Mouse (Mus musculus) embryonic facial prominence, embryonic 11.5 days (tissue): ENCODE results near the gene Nuak2. TPM values are rescaled to one million over a fixed set of nuclear protein-coding genes. Genes with fewer than 3 reads are reported as not detected.

ENCODE experiments used
- ATAC-seq: fragments of 200-750 bp; cut with Nextera tagmentation; replicated peaks from 2 replicates; pipeline ENCODE4 v1.8.0; 2017; ENCODE audit warnings: low read depth; ENCODE audit not compliant: insufficient number of reproducible peaks, low FRiP score, low TSS enrichment
- DNase-seq: peaks from one replicate; pipeline ENCODE4 v3.0.0-alpha.2; 2015; ENCODE audit warnings: low spot score
- H3K27ac ChIP-seq: fragments of 300-500 bp; sonication (generic); replicated peaks from 2 replicates; pipeline ENCODE4 v1.5.1; 2014; ENCODE audit warnings: mild to moderate bottlenecking, low read depth, low read length, control low read depth
- H3K27me3 ChIP-seq: fragments of 300-500 bp; sonication (generic); 2 replicates; pipeline ENCODE4 v1.6.1; 2014; ENCODE audit warnings: mild to moderate bottlenecking, low read length, moderate library complexity, mixed read lengths; ENCODE audit not compliant: control insufficient read depth, insufficient read depth
- H3K36me3 ChIP-seq: fragments of 300-500 bp; sonication (generic); replicated peaks from 2 replicates; pipeline ENCODE4 v1.6.1; 2014; ENCODE audit warnings: low read depth, mild to moderate bottlenecking, low read length, moderate library complexity, mixed read lengths; ENCODE audit not compliant: control insufficient read depth, insufficient read depth
- H3K4me1 ChIP-seq: fragments of 300-500 bp; sonication (generic); 2 replicates; pipeline ENCODE4 v1.6.1; 2014; ENCODE audit warnings: low read length, mixed read lengths; ENCODE audit not compliant: control insufficient read depth, insufficient read depth
- H3K4me2 ChIP-seq: fragments of 300-500 bp; sonication (generic); 2 replicates; pipeline ENCODE4 v1.6.1; 2014; ENCODE audit warnings: low read depth, mild to moderate bottlenecking, control low read depth, low read length, moderate library complexity
- H3K4me3 ChIP-seq: fragments of 300-500 bp; sonication (generic); 2 replicates; pipeline ENCODE4 v1.5.1; 2014; ENCODE audit warnings: low read depth, low read length, control low read depth
- H3K9ac ChIP-seq: fragments of 300-500 bp; sonication (generic); replicated peaks from 2 replicates; pipeline ENCODE4 v1.6.1; 2014; ENCODE audit warnings: mild to moderate bottlenecking, control low read depth, low read length
- H3K9me3 ChIP-seq: fragments of 300-500 bp; sonication (generic); replicated peaks from 2 replicates; pipeline ENCODE4 v1.6.1; 2016; ENCODE audit warnings: mild to moderate bottlenecking, low read length, inconsistent platforms, mixed read lengths; ENCODE audit not compliant: control insufficient read depth
- WGBS: fragments of 180-500 bp; shearing (Covaris S2); extraction: QIAGEN DNeasy Blood & Tissue Kit; methylation state at CpG from one replicate; pipeline ENCODE4 v1.1.7; 2014; 5-methylcytosine and 5-hydroxymethylcytosine counted together
- polyA plus RNA-seq: library from polyadenylated mRNA; unstranded; fragments of >200 nt; fragmentation: Nextera tagmentation; extraction: Ambion mirVana; gene quantifications from 2 replicates; pipeline ENCODE4 v1.2.1, GENCODE M21; 2014

The Nuak2 gene
- polyA plus RNA-seq, 1 experiment from 2014 or later, result 10.8 TPM

DNA sequence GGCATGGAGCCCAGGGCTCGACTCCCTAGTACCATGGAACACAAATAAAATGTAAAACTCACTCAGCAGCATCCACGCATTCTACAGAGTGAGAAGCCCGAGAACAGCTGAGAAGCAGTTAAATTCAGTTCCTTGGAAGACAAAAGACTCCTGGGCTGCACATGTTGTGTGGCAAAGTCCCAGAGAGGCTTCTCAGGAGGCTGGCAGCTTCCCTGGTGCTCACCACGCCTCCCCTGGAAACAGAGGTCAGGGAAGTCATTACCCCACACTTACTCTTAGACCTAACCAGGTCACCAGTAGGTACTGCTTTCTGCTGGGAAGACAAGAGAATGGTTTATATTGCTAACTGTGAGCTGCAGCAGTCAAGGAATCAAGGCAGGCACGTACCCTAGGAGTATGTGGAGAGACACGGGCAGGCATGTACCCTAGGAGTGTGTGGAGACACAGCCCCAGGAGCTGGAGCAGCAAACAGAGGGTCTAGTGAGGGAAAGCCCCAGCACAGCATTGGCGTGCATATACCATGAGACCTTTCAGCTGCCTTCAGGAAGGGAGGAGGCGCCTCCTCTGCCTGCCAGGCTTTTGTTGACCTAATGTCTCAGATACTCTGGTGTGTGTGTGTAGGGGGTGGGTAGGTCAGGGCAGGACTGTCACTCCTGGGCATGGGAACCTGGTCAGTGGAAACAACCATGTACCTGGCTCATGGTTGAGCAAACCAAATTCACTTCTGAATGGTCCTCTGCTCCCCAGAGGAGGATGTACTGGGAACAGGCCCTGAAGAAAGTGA lies 55.6 kb downstream of the Nuak2 start:
- H3K9me3 ChIP-seq, result no peaks in the 10 kb centered on the region
- no peaks in the 10 kb centered on the region; the same call in 1 of the 2 replicates for H3K36me3 ChIP-seq
- peak overlapping the region; percentile 9; the same call in 1 of the 2 replicates for H3K9ac ChIP-seq
- H3K4me2 ChIP-seq, result no peak overlapping the region
- peaks cover 5% of the 10 kb centered on the region; the same call in 1 of the 2 replicates for H3K4me1 ChIP-seq
- 49% methylated on average over 8 of the region's 8 CpGs for WGBS
- no peak overlapping the region for H3K4me3 ChIP-seq
- no peak for DNase-seq
- no peaks in the 10 kb centered on the region for H3K27me3 ChIP-seq
- ATAC-seq, result no peak
- peak overlapping the region; percentile 47; the same call in 1 of the 2 replicates for H3K27ac ChIP-seq

DNA sequence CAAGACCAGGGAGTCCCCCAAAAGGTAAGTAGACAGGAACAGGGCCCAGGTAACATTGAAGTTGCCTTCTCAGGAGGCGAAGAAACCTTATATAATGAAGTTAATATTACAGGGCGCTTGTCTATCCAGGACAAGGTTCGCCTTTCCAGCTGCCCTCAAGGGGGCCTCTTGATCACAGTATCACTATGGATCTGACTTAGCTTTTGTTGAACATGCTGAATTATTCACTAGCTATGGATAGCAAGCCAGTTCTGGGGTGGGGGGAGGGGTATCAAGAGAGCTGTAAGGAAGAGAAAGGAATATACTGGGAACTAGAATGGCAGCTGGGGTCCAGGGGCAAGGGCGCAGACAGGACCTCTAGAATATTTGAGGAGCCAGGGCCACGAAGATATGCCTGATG lies 56.4 kb downstream of the Nuak2 start:
- Histone ChIP-seq H3K27ac (no peak overlapping the region), H3K4me1 (peaks cover 7% of the 10 kb centered on the region; the same call in 1 of the 2 replicates), H3K9me3 (no peaks in the 10 kb centered on the region), H3K4me3 (no peak overlapping the region), H3K4me2 (no peak overlapping the region), H3K27me3 (no peaks in the 10 kb centered on the region), H3K9ac (no peak overlapping the region), H3K36me3 (no peaks in the 10 kb centered on the region)
- DNase-seq (no peak), ATAC-seq (no peak)
- 80% methylated on average over 5 of the region's 5 CpGs for WGBS

DNA sequence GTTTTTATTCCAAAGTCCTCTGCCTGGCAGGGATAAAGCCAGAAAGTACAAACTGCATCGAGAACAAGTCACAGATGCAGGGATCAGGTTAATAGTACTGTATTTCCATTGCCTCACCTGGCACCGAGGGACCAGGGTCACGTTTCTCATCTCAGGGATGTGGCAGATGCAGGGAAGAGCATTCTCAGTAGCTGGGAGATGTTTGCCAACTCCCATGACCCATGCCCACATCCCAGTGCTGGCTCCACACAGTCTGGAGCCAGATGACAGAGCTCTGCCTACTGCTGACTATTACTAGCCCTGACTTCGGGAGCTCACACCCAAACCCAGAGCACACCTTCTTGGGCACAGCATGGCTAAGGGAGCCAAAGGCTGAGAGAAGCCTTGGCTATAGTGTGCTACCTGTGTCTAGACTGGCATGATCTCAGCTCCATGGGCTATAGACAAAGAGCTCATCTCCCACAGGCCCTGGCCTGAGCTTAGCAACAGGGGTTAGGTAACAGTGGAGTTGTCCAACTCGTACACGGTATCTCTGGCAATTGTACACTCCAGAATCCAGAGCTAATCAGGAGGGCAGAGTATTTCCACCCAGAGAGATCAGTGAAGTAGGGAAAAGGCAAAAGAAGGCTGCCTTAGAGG lies 57.1 kb downstream of the Nuak2 start:
- 86% methylated on average over 6 of the region's 6 CpGs for WGBS
- no peaks in the 10 kb centered on the region for H3K27me3 ChIP-seq
- H3K36me3 ChIP-seq, result no peaks in the 10 kb centered on the region
- no peak overlapping the region for H3K4me3 ChIP-seq
- H3K9me3 ChIP-seq, result no peaks in the 10 kb centered on the region
- no peak overlapping the region for H3K9ac ChIP-seq
- ATAC-seq, result no peak
- no peak overlapping the region for H3K27ac ChIP-seq
- H3K4me1 ChIP-seq, result peaks cover 7% of the 10 kb centered on the region; the same call in 1 of the 2 replicates
- DNase-seq, result no peak
- H3K4me2 ChIP-seq, result no peak overlapping the region

DNA sequence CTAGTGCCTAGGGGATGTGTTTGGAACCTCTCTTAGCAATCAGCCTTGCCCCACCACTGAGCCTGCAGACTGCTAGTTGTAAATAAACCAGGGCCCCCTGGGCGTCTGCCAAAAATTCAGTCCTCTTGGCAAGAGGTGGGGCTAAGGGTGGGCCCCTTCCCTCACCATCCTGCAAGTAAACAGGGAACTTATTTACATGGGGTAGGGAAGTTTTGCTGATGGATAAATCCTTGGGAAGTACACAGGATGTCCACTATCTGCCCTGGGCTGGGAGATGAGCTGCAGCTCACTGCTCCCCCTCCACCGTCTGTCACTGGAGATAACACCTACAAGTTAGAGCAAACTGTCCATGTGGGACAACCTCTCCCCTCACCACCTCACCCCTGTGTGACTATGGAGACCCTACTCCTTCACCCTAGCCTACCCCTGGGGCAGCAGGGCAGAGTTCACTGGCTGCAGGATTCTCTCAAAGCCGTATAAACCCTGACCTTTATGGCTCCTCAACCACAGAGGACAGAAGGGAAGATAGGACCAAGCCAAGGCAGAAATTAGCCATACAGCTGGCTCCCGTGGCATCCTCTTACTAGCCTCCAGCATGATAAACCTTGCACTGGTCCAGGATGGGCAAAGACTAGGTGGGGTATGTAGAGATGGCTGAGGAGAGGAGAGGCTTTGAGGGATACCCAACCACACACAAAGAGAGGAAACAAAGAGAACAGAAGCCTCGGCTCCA lies 58.4 kb downstream of the Nuak2 start:
- Histone ChIP-seq H3K9ac (no peak overlapping the region), H3K36me3 (peaks cover 3% of the 10 kb centered on the region; the same call in 1 of the 2 replicates), H3K27ac (no peak overlapping the region), H3K27me3 (no peaks in the 10 kb centered on the region), H3K9me3 (no peaks in the 10 kb centered on the region), H3K4me2 (no peak overlapping the region), H3K4me1 (peaks cover 7% of the 10 kb centered on the region; the same call in 1 of the 2 replicates), H3K4me3 (no peak overlapping the region)
- WGBS, result 39% methylated on average over 5 of the region's 5 CpGs
- DNase-seq, result no peak
- no peak for ATAC-seq

DNA sequence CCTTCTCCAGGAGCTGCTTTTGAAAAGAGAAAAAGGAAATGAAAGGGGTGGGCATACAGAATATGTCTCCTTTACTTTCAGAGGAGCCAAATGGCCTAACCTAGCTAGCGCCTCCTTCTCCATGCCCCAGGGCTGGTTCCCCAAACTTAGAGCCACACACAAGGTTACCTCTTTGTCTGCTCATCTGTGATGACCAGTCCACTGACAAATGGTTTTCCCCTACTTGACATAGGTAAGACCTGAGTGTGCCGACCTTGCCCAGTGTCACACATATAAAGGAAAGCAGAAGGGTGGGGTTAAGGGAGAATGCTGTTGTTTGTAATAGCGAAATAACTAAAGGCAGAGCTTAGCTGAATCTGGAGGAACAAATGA lies 58.9 kb downstream of the Nuak2 start:
- H3K4me3 ChIP-seq, result no peak overlapping the region
- H3K27me3 ChIP-seq, result no peaks in the 10 kb centered on the region
- no peak for DNase-seq
- H3K4me2 ChIP-seq, result no peak overlapping the region
- 75% methylated on average over 3 of the region's 3 CpGs for WGBS
- H3K36me3 ChIP-seq, result peaks cover 3% of the 10 kb centered on the region
- peaks cover 7% of the 10 kb centered on the region; the same call in 1 of the 2 replicates for H3K4me1 ChIP-seq
- no peaks in the 10 kb centered on the region for H3K9me3 ChIP-seq
- ATAC-seq, result no peak
- H3K9ac ChIP-seq, result no peak overlapping the region
- H3K27ac ChIP-seq, result no peak overlapping the region

DNA sequence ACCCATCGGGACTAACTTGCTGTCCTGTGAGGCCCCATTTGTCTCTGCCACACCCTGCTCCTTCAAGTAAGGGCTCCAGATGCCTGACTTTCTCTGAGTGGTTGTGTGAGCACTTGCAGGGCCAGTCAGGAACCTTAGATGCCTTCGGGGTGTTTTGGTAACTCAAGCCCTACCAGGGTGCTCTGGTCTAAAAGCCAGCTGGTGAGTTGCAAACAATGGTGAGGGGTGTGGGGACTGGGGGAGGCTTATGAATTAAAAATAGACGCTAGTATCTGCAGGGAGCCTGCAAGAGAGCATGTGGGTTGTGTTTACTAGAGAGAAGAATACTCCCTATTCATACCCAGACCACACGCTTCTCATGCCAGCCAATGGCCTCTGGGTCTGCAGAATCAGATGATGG lies 59.3 kb downstream of the Nuak2 start:
- ATAC-seq (peak; percentile 20; the same call in 1 of the 2 replicates), DNase-seq (peak; percentile 44)
- H3K27ac ChIP-seq, result no peak overlapping the region
- H3K4me3 ChIP-seq, result no peak overlapping the region
- H3K4me1 ChIP-seq, result peaks cover 7% of the 10 kb centered on the region; the same call in 1 of the 2 replicates
- no peak overlapping the region for H3K9ac ChIP-seq
- WGBS, result 31% methylated on average over 4 of the region's 4 CpGs
- no peaks in the 10 kb centered on the region for H3K9me3 ChIP-seq
- H3K36me3 ChIP-seq, result peaks cover 3% of the 10 kb centered on the region
- no peaks in the 10 kb centered on the region for H3K27me3 ChIP-seq
- H3K4me2 ChIP-seq, result no peak overlapping the region

DNA sequence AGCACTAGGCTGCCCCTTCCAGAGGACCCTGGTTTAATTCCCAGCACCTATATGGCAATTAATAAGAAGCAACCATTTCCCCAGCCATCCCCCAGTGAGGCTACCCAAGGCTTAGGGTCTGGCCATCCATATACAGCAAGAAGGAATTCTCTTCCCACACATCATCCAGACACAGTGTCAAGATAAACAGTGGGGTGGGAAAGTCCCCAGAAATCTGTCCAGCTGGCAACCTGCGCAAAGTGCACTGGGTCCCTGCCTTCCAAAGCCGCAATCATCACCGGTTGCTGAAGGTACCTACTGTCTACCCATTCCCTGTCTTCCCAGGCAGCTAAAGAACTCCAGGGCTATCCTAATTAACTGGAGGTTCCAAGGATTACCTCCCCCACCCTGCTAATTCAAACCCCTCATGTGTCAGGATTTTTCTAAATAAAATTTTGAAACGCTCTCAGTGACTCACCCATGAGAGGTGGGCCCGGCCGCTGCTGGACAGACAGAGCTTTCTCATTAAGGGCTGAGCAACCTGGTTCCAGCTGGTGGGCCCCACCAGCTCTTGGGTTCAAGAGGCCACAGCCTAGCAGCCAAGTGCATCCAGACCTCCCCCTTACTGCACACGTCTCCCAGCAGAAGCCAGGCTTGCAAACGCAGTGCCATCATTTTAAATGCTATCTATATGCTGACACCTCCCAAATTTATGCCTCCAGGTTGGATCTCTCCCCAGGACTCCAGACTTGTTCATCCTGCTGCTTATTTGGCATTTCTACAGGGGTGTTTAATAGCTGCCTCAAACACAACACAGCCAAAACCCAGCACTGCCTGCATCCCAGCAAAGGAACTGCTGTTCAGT lies 60.5 kb downstream of the Nuak2 start:
- ATAC-seq (no peak), DNase-seq (peak; percentile 26)
- Histone ChIP-seq H3K4me1 (peaks cover 7% of the 10 kb centered on the region; the same call in 1 of the 2 replicates), H3K4me3 (no peak overlapping the region), H3K36me3 (peaks cover 3% of the 10 kb centered on the region), H3K27me3 (no peaks in the 10 kb centered on the region), H3K9ac (peak overlapping the region; percentile 9; the same call in 1 of the 2 replicates), H3K4me2 (no peak overlapping the region), H3K27ac (no peak overlapping the region), H3K9me3 (no peaks in the 10 kb centered on the region)
- 55% methylated on average over 8 of the region's 8 CpGs for WGBS
